Mouse (Mus musculus): ENCODE results near the gene Adat3. TPM values are rescaled to one million over a fixed set of nuclear protein-coding genes. Genes with fewer than 3 reads are reported as not detected.

Adat3 gene
- not detected for polyA plus RNA-seq (2014; fragmentation: Illumina TruSeq; extraction: RNeasy Lipid Tissue Mini Kit (QIAGEN cat#74804); ENCODE audit: low replicate concordance)

GRCm38 (mm10) chr10:80602698-80603325, at the start of gene Adat3, which contains the start of gene Scamp4:
Gene Adat3, plus strand, starts transcription at chr10:80602880.
Gene Scamp4, plus strand, starts transcription at chr10:80602872.

GRCm38 (mm10) chr10:80561116-80561944, 41.4 kb upstream of the Adat3 start, which contains the start of gene Rexo1:
Gene Rexo1, minus strand, starts transcription at chr10:80561560.

DNA sequence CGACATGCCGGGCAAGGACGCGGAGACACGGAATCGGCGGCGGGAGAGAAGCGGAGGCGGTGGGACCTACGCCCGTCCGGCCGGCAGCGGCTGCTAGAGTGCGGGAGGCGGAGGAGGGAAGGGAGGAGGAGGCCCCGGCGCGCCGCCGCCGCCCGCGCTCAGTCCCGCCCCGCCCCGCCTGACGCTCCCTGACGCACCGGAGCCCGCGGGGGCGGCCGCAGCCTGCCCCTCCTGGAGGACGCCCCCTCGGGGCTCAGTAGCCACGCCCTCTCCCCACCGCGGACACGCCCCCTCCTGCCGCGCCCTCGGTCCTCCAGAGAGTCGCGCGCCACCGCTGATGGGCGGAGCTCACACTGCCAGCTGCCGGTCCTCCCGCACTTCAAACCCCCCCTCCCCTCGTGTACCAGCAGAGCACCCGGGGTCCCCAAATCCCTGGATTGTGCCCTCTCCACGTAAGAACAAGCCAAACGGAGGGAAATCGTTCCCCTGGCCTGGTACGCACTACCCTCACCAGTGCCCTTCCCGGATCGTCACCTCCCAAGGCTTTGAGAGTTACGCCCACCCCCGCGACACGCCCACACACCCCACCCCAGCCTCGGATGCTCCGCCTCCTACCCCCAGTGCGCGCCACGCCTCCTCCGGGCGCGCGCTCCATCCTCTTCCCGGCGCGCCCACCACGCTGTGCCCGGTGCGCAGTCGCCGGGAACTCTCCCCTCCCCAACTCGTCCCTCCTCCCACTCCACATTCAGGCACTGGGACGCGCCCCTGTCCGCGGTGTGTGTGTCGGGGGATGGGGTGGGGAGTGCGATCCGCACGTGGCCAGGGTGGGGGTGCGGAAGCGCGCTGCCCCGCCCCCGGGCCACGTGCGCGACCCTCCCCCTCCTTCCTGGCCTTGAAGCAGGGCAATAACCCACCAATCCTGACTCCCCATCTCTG, 25.2 kb upstream of the Adat3 start, which contains the start of gene Klf16:
Klf16 (minus strand) TSS at position 127 of the 936 bp plus-strand sequence.

DNA sequence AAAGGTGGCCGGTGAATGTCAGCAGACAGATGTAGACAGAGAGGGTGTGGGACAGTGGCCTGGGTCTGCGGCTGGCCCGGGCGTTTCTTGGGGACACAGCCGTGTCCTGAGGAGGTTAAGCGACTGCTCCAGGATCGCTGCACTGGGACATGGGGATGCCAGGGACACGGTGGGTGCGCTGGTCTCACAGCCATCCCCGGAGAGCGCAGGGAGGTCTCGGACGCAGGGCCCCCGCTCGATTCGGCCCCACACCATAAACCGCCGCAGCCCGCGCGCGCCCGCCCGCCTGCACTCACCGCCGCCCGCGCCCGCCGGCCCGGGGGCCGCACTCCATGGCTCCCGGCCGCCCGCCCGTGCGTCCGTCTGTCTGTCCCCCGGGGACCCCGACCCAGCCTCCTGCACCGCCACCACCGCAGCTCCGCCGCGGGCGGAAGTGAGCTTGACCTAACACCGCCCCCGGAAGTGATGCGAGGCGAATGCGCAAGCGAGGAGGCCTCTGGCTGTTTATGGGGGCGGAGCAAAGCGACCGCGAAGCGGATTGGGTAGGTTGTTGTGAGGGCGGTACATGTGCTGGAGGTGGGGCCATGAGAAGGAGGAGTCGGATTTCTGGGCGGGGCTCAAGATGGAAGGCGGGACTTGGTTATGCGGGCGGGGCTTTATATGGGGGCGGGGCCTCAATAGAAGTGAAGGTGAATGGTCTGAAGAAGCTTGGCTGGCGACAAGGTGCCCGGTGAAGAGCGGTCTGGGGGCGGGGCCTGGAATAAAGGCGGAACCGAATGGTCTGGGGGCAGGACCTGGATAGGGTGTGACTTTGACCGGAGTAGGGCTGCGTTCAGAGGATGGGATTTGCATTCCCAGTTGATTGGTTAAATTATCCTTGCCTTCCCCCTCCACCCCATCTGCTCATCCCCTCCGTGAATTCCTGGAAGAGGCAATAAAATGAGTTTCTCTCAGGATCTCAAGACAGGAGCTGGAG, 12.5 kb upstream of the Adat3 start, which contains the start of gene Abhd17a:
Abhd17a (minus strand) TSS at position 463 of the 976 bp plus-strand sequence.

GRCm38 (mm10) chr10:80605721-80606120, 3.0 kb downstream of the Adat3 start, which contains the start of gene Gm49322:
Gene Gm49322, plus strand, starts transcription at chr10:80606021.

GRCm38 (mm10) chr10:80622661-80623456, 20.2 kb downstream of the Adat3 start, which contains the start of gene Csnk1g2:
Gene Csnk1g2, plus strand, starts transcription at chr10:80622838.

GRCm38 (mm10) chr10:80656863-80657623, 54.4 kb downstream of the Adat3 start, which contains the start of gene Btbd2:
Gene Btbd2, minus strand, starts transcription at chr10:80657071.

Other genes starting within 250 kb of the Adat3 start
- gene Plk5, start 246.4 kb upstream of the Adat3 start, polyA plus RNA-seq (2014; fragmentation: Illumina TruSeq; extraction: RNeasy Lipid Tissue Mini Kit (QIAGEN cat#74804); ENCODE audit: low replicate concordance) = not detected
- gene Mex3d, start 215.2 kb upstream of the Adat3 start, polyA plus RNA-seq (2014; fragmentation: Illumina TruSeq; extraction: RNeasy Lipid Tissue Mini Kit (QIAGEN cat#74804); ENCODE audit: low replicate concordance) = 2.9 TPM
- gene Mbd3, start 203.3 kb upstream of the Adat3 start, polyA plus RNA-seq (2014; fragmentation: Illumina TruSeq; extraction: RNeasy Lipid Tissue Mini Kit (QIAGEN cat#74804); ENCODE audit: low replicate concordance) = not detected
- gene Uqcr11, start 196.1 kb upstream of the Adat3 start, polyA plus RNA-seq (2014; fragmentation: Illumina TruSeq; extraction: RNeasy Lipid Tissue Mini Kit (QIAGEN cat#74804); ENCODE audit: low replicate concordance) = 1.4 TPM
- gene Tcf3, start 169.2 kb upstream of the Adat3 start, polyA plus RNA-seq (2014; fragmentation: Illumina TruSeq; extraction: RNeasy Lipid Tissue Mini Kit (QIAGEN cat#74804); ENCODE audit: low replicate concordance) = 4.8 TPM
- gene Onecut3, start 108.0 kb upstream of the Adat3 start, polyA plus RNA-seq (2014; fragmentation: Illumina TruSeq; extraction: RNeasy Lipid Tissue Mini Kit (QIAGEN cat#74804); ENCODE audit: low replicate concordance) = 0.11 TPM
- not detected for gene Atp8b3, start 63.8 kb upstream of the Adat3 start, polyA plus RNA-seq (2014; fragmentation: Illumina TruSeq; extraction: RNeasy Lipid Tissue Mini Kit (QIAGEN cat#74804); ENCODE audit: low replicate concordance)
- 0.15 TPM for gene Rexo1, start 41.3 kb upstream of the Adat3 start, polyA plus RNA-seq (2014; fragmentation: Illumina TruSeq; extraction: RNeasy Lipid Tissue Mini Kit (QIAGEN cat#74804); ENCODE audit: low replicate concordance)
- 1.0 TPM for gene Klf16, start 25.6 kb upstream of the Adat3 start, polyA plus RNA-seq (2014; fragmentation: Illumina TruSeq; extraction: RNeasy Lipid Tissue Mini Kit (QIAGEN cat#74804); ENCODE audit: low replicate concordance)
- not detected for gene Abhd17a, start 12.5 kb upstream of the Adat3 start, polyA plus RNA-seq (2014; fragmentation: Illumina TruSeq; extraction: RNeasy Lipid Tissue Mini Kit (QIAGEN cat#74804); ENCODE audit: low replicate concordance)
- 1.3 TPM for gene Scamp4, start within 50 bp of the Adat3 start, polyA plus RNA-seq (2014; fragmentation: Illumina TruSeq; extraction: RNeasy Lipid Tissue Mini Kit (QIAGEN cat#74804); ENCODE audit: low replicate concordance)
- not detected for gene Gm49322, start 3.1 kb downstream of the Adat3 start, polyA plus RNA-seq (2014; fragmentation: Illumina TruSeq; extraction: RNeasy Lipid Tissue Mini Kit (QIAGEN cat#74804); ENCODE audit: low replicate concordance)
- gene Csnk1g2, start 20.0 kb downstream of the Adat3 start, polyA plus RNA-seq (2014; fragmentation: Illumina TruSeq; extraction: RNeasy Lipid Tissue Mini Kit (QIAGEN cat#74804); ENCODE audit: low replicate concordance) = 0.41 TPM
- 0.19 TPM for gene Btbd2, start 54.2 kb downstream of the Adat3 start, polyA plus RNA-seq (2014; fragmentation: Illumina TruSeq; extraction: RNeasy Lipid Tissue Mini Kit (QIAGEN cat#74804); ENCODE audit: low replicate concordance)
- gene Mknk2, start 75.2 kb downstream of the Adat3 start, polyA plus RNA-seq (2014; fragmentation: Illumina TruSeq; extraction: RNeasy Lipid Tissue Mini Kit (QIAGEN cat#74804); ENCODE audit: low replicate concordance) = 0.56 TPM
- gene Mob3a, start 99.1 kb downstream of the Adat3 start, polyA plus RNA-seq (2014; fragmentation: Illumina TruSeq; extraction: RNeasy Lipid Tissue Mini Kit (QIAGEN cat#74804); ENCODE audit: low replicate concordance) = 2.5 TPM
- not detected for gene Izumo4, start 99.3 kb downstream of the Adat3 start, polyA plus RNA-seq (2014; fragmentation: Illumina TruSeq; extraction: RNeasy Lipid Tissue Mini Kit (QIAGEN cat#74804); ENCODE audit: low replicate concordance)
- 7.6 TPM for gene Ap3d1, start 139.4 kb downstream of the Adat3 start, polyA plus RNA-seq (2014; fragmentation: Illumina TruSeq; extraction: RNeasy Lipid Tissue Mini Kit (QIAGEN cat#74804); ENCODE audit: low replicate concordance)
- gene Dot1l, start 152.3 kb downstream of the Adat3 start, polyA plus RNA-seq (2014; fragmentation: Illumina TruSeq; extraction: RNeasy Lipid Tissue Mini Kit (QIAGEN cat#74804); ENCODE audit: low replicate concordance) = 4.4 TPM
- 1.9 TPM for gene Sf3a2, start 195.3 kb downstream of the Adat3 start, polyA plus RNA-seq (2014; fragmentation: Illumina TruSeq; extraction: RNeasy Lipid Tissue Mini Kit (QIAGEN cat#74804); ENCODE audit: low replicate concordance)
- gene Plekhj1, start 195.7 kb downstream of the Adat3 start, polyA plus RNA-seq (2014; fragmentation: Illumina TruSeq; extraction: RNeasy Lipid Tissue Mini Kit (QIAGEN cat#74804); ENCODE audit: low replicate concordance) = not detected
- not detected for gene Amh, start 202.4 kb downstream of the Adat3 start, polyA plus RNA-seq (2014; fragmentation: Illumina TruSeq; extraction: RNeasy Lipid Tissue Mini Kit (QIAGEN cat#74804); ENCODE audit: low replicate concordance)
- not detected for gene Jsrp1, start 210.6 kb downstream of the Adat3 start, polyA plus RNA-seq (2014; fragmentation: Illumina TruSeq; extraction: RNeasy Lipid Tissue Mini Kit (QIAGEN cat#74804); ENCODE audit: low replicate concordance)
- gene Oaz1, start 223.8 kb downstream of the Adat3 start, polyA plus RNA-seq (2014; fragmentation: Illumina TruSeq; extraction: RNeasy Lipid Tissue Mini Kit (QIAGEN cat#74804); ENCODE audit: low replicate concordance) = 174 TPM
- gene Lingo3, start 241.2 kb downstream of the Adat3 start, polyA plus RNA-seq (2014; fragmentation: Illumina TruSeq; extraction: RNeasy Lipid Tissue Mini Kit (QIAGEN cat#74804); ENCODE audit: low replicate concordance) = not detected

Data from small intestine, adult 10 weeks (tissue).